Mouse (Mus musculus) splenic B cell, adult 2 months (primary cell): ENCODE data around the gene Trip12.

ENCODE experiments used
- DNase-seq: peaks from one replicate; pipeline ENCODE4 v3.0.0-alpha.2; 2011; ENCODE audit warnings: low read depth, low spot score
- H3K27me3 ChIP-seq: 2 replicates; pipeline ENCODE4 v1.6.1; 2012; ENCODE audit warnings: mild to moderate bottlenecking, low read length, moderate library complexity, mixed read lengths; ENCODE audit not compliant: control insufficient read depth, poor library complexity, insufficient read depth, severe bottlenecking
- H3K36me3 ChIP-seq: 2 replicates; pipeline ENCODE4 v1.6.1; 2012; ENCODE audit warnings: mild to moderate bottlenecking, low read length, moderate library complexity, mixed read lengths; ENCODE audit not compliant: control insufficient read depth, poor library complexity, insufficient read depth, severe bottlenecking

Trip12 gene

GRCm38 (mm10) chr1:84777455-84777854 lies 62.9 kb downstream of the Trip12 start:
- peaks cover 4% of the 10 kb centered on the region; the same call in 1 of the 2 replicates for H3K36me3 ChIP-seq
- no peak for DNase-seq
- H3K27me3 ChIP-seq: no peaks in the 10 kb centered on the region

GRCm38 (mm10) chr1:84758843-84759242 lies 81.5 kb downstream of the Trip12 start:
- Histone ChIP-seq H3K27me3 (no peaks in the 10 kb centered on the region), H3K36me3 (peaks cover 19% of the 10 kb centered on the region)
- DNase-seq: no peak

GRCm38 (mm10) chr1:84742156-84742555 lies 98.2 kb downstream of the Trip12 start:
- DNase-seq: no peak
- H3K27me3 ChIP-seq: no peaks in the 10 kb centered on the region
- peaks cover 15% of the 10 kb centered on the region for H3K36me3 ChIP-seq

- Histone ChIP-seq H3K36me3 (peaks cover 12% of the 10 kb centered on the region), H3K27me3 (no peaks in the 10 kb centered on the region)
- no peak for DNase-seq
These were observed 100.2 kb downstream of the Trip12 start for GRCm38 (mm10) chr1:84740080-84740479.

- Histone ChIP-seq H3K27me3 (no peaks in the 10 kb centered on the region), H3K36me3 (peaks cover 8% of the 10 kb centered on the region)
- no peak for DNase-seq
These were observed 103.2 kb downstream of the Trip12 start for GRCm38 (mm10) chr1:84737097-84737496.

GRCm38 (mm10) chr1:84733799-84734198 lies 106.5 kb downstream of the Trip12 start:
- Histone ChIP-seq H3K27me3 (no peaks in the 10 kb centered on the region), H3K36me3 (peaks cover 9% of the 10 kb centered on the region)
- DNase-seq: peak; percentile 47

GRCm38 (mm10) chr1:84731763-84732162 lies 108.6 kb downstream of the Trip12 start:
- Histone ChIP-seq H3K27me3 (no peaks in the 10 kb centered on the region), H3K36me3 (peaks cover 14% of the 10 kb centered on the region)
- DNase-seq: no peak

- DNase-seq: no peak
- H3K36me3 ChIP-seq: peaks cover 9% of the 10 kb centered on the region
- no peaks in the 10 kb centered on the region for H3K27me3 ChIP-seq
These were observed 117.5 kb downstream of the Trip12 start for GRCm38 (mm10) chr1:84722841-84723240.

GRCm38 (mm10) chr1:84722371-84722770 lies 117.9 kb downstream of the Trip12 start:
- no peak for DNase-seq
- Histone ChIP-seq H3K36me3 (peaks cover 7% of the 10 kb centered on the region), H3K27me3 (no peaks in the 10 kb centered on the region)

GRCm38 (mm10) chr1:84721942-84722341 lies 118.4 kb downstream of the Trip12 start:
- no peak for DNase-seq
- no peaks in the 10 kb centered on the region for H3K27me3 ChIP-seq
- peaks cover 7% of the 10 kb centered on the region for H3K36me3 ChIP-seq

- Histone ChIP-seq H3K27me3 (no peaks in the 10 kb centered on the region; the same call in 1 of the 2 replicates), H3K36me3 (no peaks in the 10 kb centered on the region)
- peak; percentile 10 for DNase-seq
These were observed 130.2 kb downstream of the Trip12 start for GRCm38 (mm10) chr1:84709810-84710785.

GRCm38 (mm10) chr1:84709406-84709805 lies 130.9 kb downstream of the Trip12 start:
- Histone ChIP-seq H3K36me3 (no peaks in the 10 kb centered on the region), H3K27me3 (no peaks in the 10 kb centered on the region; the same call in 1 of the 2 replicates)
- no peak for DNase-seq

GRCm38 (mm10) chr1:84700254-84700653 lies 140.1 kb downstream of the Trip12 start:
- DNase-seq: no peak
- no peaks in the 10 kb centered on the region for H3K27me3 ChIP-seq

GRCm38 (mm10) chr1:84697136-84697535 lies 143.2 kb downstream of the Trip12 start:
- no peaks in the 10 kb centered on the region for H3K27me3 ChIP-seq
- DNase-seq: peak; percentile 17
- no peaks in the 10 kb centered on the region for H3K36me3 ChIP-seq

More at GRCm38 (mm10) chr1:84700254-84700653, 140.1 kb downstream of the Trip12 start:
- H3K36me3 ChIP-seq: no peaks in the 10 kb centered on the region
